Mouse (Mus musculus) megakaryocyte, embryonic 14.5 days (primary cell): ENCODE measurements around the gene Unc45b.

Source experiments
- FLI1 ChIP-seq: IDR thresholded peaks from 2 replicates; pipeline ENCODE4 v1.6.1; 2012; ENCODE audit warnings: low read length, inconsistent platforms, mixed read lengths
- GATA1 ChIP-seq: IDR thresholded peaks from 3 replicates; pipeline ENCODE4 v1.6.1; 2012; ENCODE audit warnings: mixed read lengths, low read length, inconsistent platforms, borderline replicate concordance

GRCm38 (mm10) chr11:82904952-82905351 is 5.4 kb upstream of the Unc45b start:
- TF ChIP-seq FLI1 (no peak), GATA1 (no peak)
